Mouse (Mus musculus) cerebellum, adult 2 months (tissue): ENCODE results near the gene Paox.

ENCODE experiments used
- CTCF ChIP-seq: fragments of 200-500 bp; IDR thresholded peaks from 2 replicates; pipeline ENCODE4 v1.5.1; 2011; ENCODE audit warnings: low read depth, mild to moderate bottlenecking, control low read depth, low read length, moderate library complexity, borderline replicate concordance; ENCODE audit not compliant: insufficient read depth
- POLR2A ChIP-seq: fragments of 200-500 bp; IDR thresholded peaks from 2 replicates; pipeline ENCODE4 v1.6.1; 2011; ENCODE audit warnings: low read length, control low read depth, borderline replicate concordance; ENCODE audit not compliant: insufficient read depth

DNA sequence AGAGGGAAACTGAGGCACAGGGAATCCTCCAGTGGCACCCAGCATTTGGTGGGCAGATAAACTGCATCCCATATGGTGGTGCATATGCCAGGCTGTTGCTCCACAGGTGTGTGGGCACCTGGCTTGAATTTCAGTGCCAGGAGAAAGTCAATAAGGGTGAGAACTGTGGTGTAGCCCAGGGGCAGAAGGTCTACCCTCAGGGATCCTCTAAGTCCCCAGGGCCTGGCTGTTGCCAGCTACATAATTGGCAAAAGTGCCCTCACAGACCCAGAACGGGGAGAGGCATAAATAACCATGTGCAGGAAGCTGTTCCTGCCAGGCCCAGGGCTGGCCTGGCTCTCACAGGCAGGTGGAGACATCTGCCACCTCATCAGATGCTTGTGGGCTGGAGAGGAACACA lies 57.3 kb downstream of the Paox start, which contains the start of gene Olfr523:
- no peak for TF ChIP-seq POLR2A
- no peak; the same call in 1 of the 2 replicates for TF ChIP-seq CTCF
